Mouse (Mus musculus): ENCODE measurements around the gene 9330161L09Rik. TPM values are rescaled to one million over a fixed set of nuclear protein-coding genes. Genes with fewer than 3 reads are reported as not detected.
A peak's percentile ranks its signal among the peaks of the same experiment; 100 is the strongest.

Gene 9330161L09Rik
- polyA plus RNA-seq, 1 experiment from 2014 or later: 1.2 TPM

GRCm38 (mm10) chr12:103395486-103396275 lies 11.9 kb downstream of the 9330161L09Rik start:
- H3K27ac ChIP-seq (ENCODE audit: low read depth, low read length): no peak overlapping the region
- no peaks in the 10 kb centered on the region for H3K27me3 ChIP-seq (ENCODE audit: control insufficient read depth, insufficient read depth, low read length)
- H3K9ac ChIP-seq (ENCODE audit: low read length): no peak overlapping the region
- H3K36me3 ChIP-seq (ENCODE audit: control insufficient read depth, insufficient read depth, low read length): no peaks in the 10 kb centered on the region
- 79% methylated on average over 12 of the region's 12 CpGs for WGBS
- H3K9me3 ChIP-seq (ENCODE audit: control insufficient read depth, low read length): no peaks in the 10 kb centered on the region
- H3K4me3 ChIP-seq (ENCODE audit: low read depth, low read length): no peak overlapping the region
- ATAC-seq (ENCODE audit: insufficient read depth, low FRiP score, low TSS enrichment): no peak
- no peak for DNase-seq (ENCODE audit: low spot score)
- no peaks in the 10 kb centered on the region for H3K4me1 ChIP-seq (ENCODE audit: control insufficient read depth, insufficient read depth, low read length)
- H3K4me2 ChIP-seq (ENCODE audit: low read depth): no peak overlapping the region

DNA sequence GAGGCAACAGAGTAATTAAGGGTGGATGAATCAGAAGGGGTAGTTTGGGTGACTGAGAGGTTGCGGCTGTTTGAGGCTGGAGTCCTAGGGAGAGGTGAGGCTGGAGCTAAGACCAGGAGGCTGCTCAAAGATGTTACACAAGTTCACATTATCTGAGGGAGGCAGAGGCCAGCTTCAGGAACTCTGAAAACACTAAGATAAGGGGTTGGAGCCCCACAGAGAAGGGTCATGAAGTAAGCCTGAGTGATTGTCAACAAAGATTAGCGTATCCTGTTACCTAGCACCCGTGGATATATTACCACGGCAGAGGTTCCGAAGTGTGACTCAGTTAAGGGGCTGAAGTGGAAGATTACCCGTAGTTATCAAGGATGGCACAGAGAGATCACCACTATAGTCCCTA lies 14.1 kb downstream of the 9330161L09Rik start:
- H3K36me3 ChIP-seq (ENCODE audit: control insufficient read depth, insufficient read depth, low read length): no peaks in the 10 kb centered on the region
- H3K4me2 ChIP-seq (ENCODE audit: low read depth): no peak overlapping the region
- DNase-seq (ENCODE audit: low spot score) (no peak), ATAC-seq (ENCODE audit: insufficient read depth, low FRiP score, low TSS enrichment) (no peak)
- whole genome bisulfite sequencing: 66% methylated on average over 6 of the region's 6 CpGs
- H3K9ac ChIP-seq (ENCODE audit: low read length): no peak overlapping the region
- no peak overlapping the region for H3K4me3 ChIP-seq (ENCODE audit: low read depth, low read length)
- H3K27ac ChIP-seq (ENCODE audit: low read depth, low read length): no peak overlapping the region
- H3K4me1 ChIP-seq (ENCODE audit: control insufficient read depth, insufficient read depth, low read length): peaks cover 4% of the 10 kb centered on the region; the same call in 1 of the 2 replicates
- H3K9me3 ChIP-seq (ENCODE audit: control insufficient read depth, low read length): no peaks in the 10 kb centered on the region
- H3K27me3 ChIP-seq (ENCODE audit: control insufficient read depth, insufficient read depth, low read length): no peaks in the 10 kb centered on the region

DNA sequence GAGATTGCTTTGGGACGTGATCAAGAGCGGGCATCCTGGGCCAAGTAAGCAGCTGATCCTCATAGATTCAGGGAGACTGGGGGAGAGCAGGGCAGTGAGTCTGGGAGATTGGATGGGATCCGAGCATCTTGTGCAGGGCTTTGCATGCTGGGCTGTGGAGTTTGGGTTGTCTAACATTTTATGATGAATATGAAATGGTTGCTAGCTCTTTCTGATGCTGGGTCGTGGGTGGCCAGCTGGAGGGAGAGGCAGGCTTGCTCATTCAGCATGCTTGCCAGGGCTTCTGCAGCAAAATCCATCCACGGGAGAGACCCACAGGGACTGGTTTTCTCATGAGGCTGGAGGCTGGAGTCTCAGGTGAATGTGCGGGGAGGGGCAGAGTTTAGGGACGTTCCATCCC lies 16.5 kb downstream of the 9330161L09Rik start:
- ATAC-seq (ENCODE audit: insufficient read depth, low FRiP score, low TSS enrichment) (no peak), DNase-seq (ENCODE audit: low spot score) (no peak)
- Histone ChIP-seq H3K4me3 (ENCODE audit: low read depth, low read length) (no peak overlapping the region), H3K36me3 (ENCODE audit: control insufficient read depth, insufficient read depth, low read length) (no peaks in the 10 kb centered on the region), H3K9ac (ENCODE audit: low read length) (no peak overlapping the region), H3K27ac (ENCODE audit: low read depth, low read length) (no peak overlapping the region), H3K4me2 (ENCODE audit: low read depth) (no peak overlapping the region), H3K27me3 (ENCODE audit: control insufficient read depth, insufficient read depth, low read length) (no peaks in the 10 kb centered on the region), H3K4me1 (ENCODE audit: control insufficient read depth, insufficient read depth, low read length) (peaks cover 4% of the 10 kb centered on the region; the same call in 1 of the 2 replicates), H3K9me3 (ENCODE audit: control insufficient read depth, low read length) (no peaks in the 10 kb centered on the region)
- WGBS: 80% methylated on average over 7 of the region's 7 CpGs

- 84% methylated on average over 4 of the region's 4 CpGs for WGBS
- no peaks in the 10 kb centered on the region for H3K27me3 ChIP-seq (ENCODE audit: control insufficient read depth, insufficient read depth, low read length)
- no peak overlapping the region for H3K9ac ChIP-seq (ENCODE audit: low read length)
- H3K4me1 ChIP-seq (ENCODE audit: control insufficient read depth, insufficient read depth, low read length): peaks cover 4% of the 10 kb centered on the region; the same call in 1 of the 2 replicates
- H3K27ac ChIP-seq (ENCODE audit: low read depth, low read length): no peak overlapping the region
- H3K4me2 ChIP-seq (ENCODE audit: low read depth): no peak overlapping the region
- DNase-seq (ENCODE audit: low spot score) (no peak), ATAC-seq (ENCODE audit: insufficient read depth, low FRiP score, low TSS enrichment) (no peak)
- H3K36me3 ChIP-seq (ENCODE audit: control insufficient read depth, insufficient read depth, low read length): no peaks in the 10 kb centered on the region
- no peak overlapping the region for H3K4me3 ChIP-seq (ENCODE audit: low read depth, low read length)
- no peaks in the 10 kb centered on the region for H3K9me3 ChIP-seq (ENCODE audit: control insufficient read depth, low read length)
These were observed 17.6 kb downstream of the 9330161L09Rik start for GRCm38 (mm10) chr12:103389982-103390381.

- WGBS: 63% methylated on average over 2 of the region's 2 CpGs
- no peak for DNase-seq (ENCODE audit: low spot score)
- H3K9me3 ChIP-seq (ENCODE audit: control insufficient read depth, low read length): no peaks in the 10 kb centered on the region
- peak overlapping the region; percentile 71 for H3K4me3 ChIP-seq (ENCODE audit: low read depth, low read length)
- H3K9ac ChIP-seq (ENCODE audit: low read length): peak overlapping the region; percentile 86
- no peak overlapping the region for H3K27ac ChIP-seq (ENCODE audit: low read depth, low read length)
- peak overlapping the region; percentile 73 for H3K4me2 ChIP-seq (ENCODE audit: low read depth)
- H3K27me3 ChIP-seq (ENCODE audit: control insufficient read depth, insufficient read depth, low read length): no peaks in the 10 kb centered on the region
- H3K4me1 ChIP-seq (ENCODE audit: control insufficient read depth, insufficient read depth, low read length): peaks cover 4% of the 10 kb centered on the region; the same call in 1 of the 2 replicates
- no peaks in the 10 kb centered on the region for H3K36me3 ChIP-seq (ENCODE audit: control insufficient read depth, insufficient read depth, low read length)
- ATAC-seq (ENCODE audit: insufficient read depth, low FRiP score, low TSS enrichment): no peak; the same call in 1 of the 2 replicates
These were observed 18.3 kb downstream of the 9330161L09Rik start for GRCm38 (mm10) chr12:103389348-103389727.

GRCm38 (mm10) chr12:103388505-103389347 lies 18.9 kb downstream of the 9330161L09Rik start, which contains the start of gene Otub2:
Otub2 (plus strand) TSS chr12:103388682.
- peaks cover 4% of the 10 kb centered on the region; the same call in 1 of the 2 replicates for H3K4me1 ChIP-seq (ENCODE audit: control insufficient read depth, insufficient read depth, low read length)
- peak within 1 kb of the TSS; percentile 86 for H3K9ac ChIP-seq (ENCODE audit: low read length)
- H3K9me3 ChIP-seq (ENCODE audit: control insufficient read depth, low read length): no peaks in the 10 kb centered on the region
- DNase-seq (ENCODE audit: low spot score): peak; percentile 97
- ATAC-seq (ENCODE audit: insufficient read depth, low FRiP score, low TSS enrichment): peak; percentile 99
- H3K4me2 ChIP-seq (ENCODE audit: low read depth): peak within 1 kb of the TSS; percentile 73
- no peak within 1 kb of the TSS; the same call in 1 of the 2 replicates for H3K27ac ChIP-seq (ENCODE audit: low read depth, low read length)
- WGBS: under 1% methylated on average over 58 of the region's 58 CpGs
- peak within 1 kb of the TSS; percentile 71 for H3K4me3 ChIP-seq (ENCODE audit: low read depth, low read length)
- no peaks in the 10 kb centered on the region for H3K36me3 ChIP-seq (ENCODE audit: control insufficient read depth, insufficient read depth, low read length)
- H3K27me3 ChIP-seq (ENCODE audit: control insufficient read depth, insufficient read depth, low read length): no peaks in the 10 kb centered on the region

GRCm38 (mm10) chr12:103380226-103380625 lies 27.4 kb downstream of the 9330161L09Rik start:
- 75% methylated on average over 4 of the region's 4 CpGs for WGBS
- no peaks in the 10 kb centered on the region for H3K4me1 ChIP-seq (ENCODE audit: control insufficient read depth, insufficient read depth, low read length)
- ATAC-seq (ENCODE audit: insufficient read depth, low FRiP score, low TSS enrichment) (no peak), DNase-seq (ENCODE audit: low spot score) (no peak)
- H3K4me2 ChIP-seq (ENCODE audit: low read depth): no peak overlapping the region
- H3K27me3 ChIP-seq (ENCODE audit: control insufficient read depth, insufficient read depth, low read length): no peaks in the 10 kb centered on the region
- H3K4me3 ChIP-seq (ENCODE audit: low read depth, low read length): no peak overlapping the region
- no peaks in the 10 kb centered on the region for H3K9me3 ChIP-seq (ENCODE audit: control insufficient read depth, low read length)
- no peaks in the 10 kb centered on the region for H3K36me3 ChIP-seq (ENCODE audit: control insufficient read depth, insufficient read depth, low read length)
- H3K9ac ChIP-seq (ENCODE audit: low read length): no peak overlapping the region
- H3K27ac ChIP-seq (ENCODE audit: low read depth, low read length): no peak overlapping the region

GRCm38 (mm10) chr12:103376774-103377173 lies 30.8 kb downstream of the 9330161L09Rik start:
- Histone ChIP-seq H3K27ac (ENCODE audit: low read depth, low read length) (no peak overlapping the region), H3K9ac (ENCODE audit: low read length) (no peak overlapping the region), H3K4me2 (ENCODE audit: low read depth) (no peak overlapping the region), H3K4me3 (ENCODE audit: low read depth, low read length) (no peak overlapping the region), H3K27me3 (ENCODE audit: control insufficient read depth, insufficient read depth, low read length) (no peaks in the 10 kb centered on the region), H3K4me1 (ENCODE audit: control insufficient read depth, insufficient read depth, low read length) (no peaks in the 10 kb centered on the region), H3K36me3 (ENCODE audit: control insufficient read depth, insufficient read depth, low read length) (no peaks in the 10 kb centered on the region), H3K9me3 (ENCODE audit: control insufficient read depth, low read length) (no peaks in the 10 kb centered on the region)
- WGBS: 80% methylated on average over 3 of the region's 4 CpGs
- ATAC-seq (ENCODE audit: insufficient read depth, low FRiP score, low TSS enrichment): no peak
- DNase-seq (ENCODE audit: low spot score): no peak
